Mouse (Mus musculus): ENCODE data around the gene Fahd1.

- no peak for TF ChIP-seq CTCF (IDR thresholded peaks at IDR 0.05; ENCODE audit: insufficient read depth, low read length)
- no peak for TF ChIP-seq POLR2A (IDR thresholded peaks at IDR 0.05; ENCODE audit: borderline replicate concordance, extremely low read depth, low read depth, low read length)
Observed at GRCm38 (mm10) chr17:24858967-24859366, 8.8 kb upstream of the Fahd1 start.

All from lung, adult 2 months (tissue).